Comparison of ENCODE assay signal across 19 mouse cellular contexts in the genomic region with DNA sequence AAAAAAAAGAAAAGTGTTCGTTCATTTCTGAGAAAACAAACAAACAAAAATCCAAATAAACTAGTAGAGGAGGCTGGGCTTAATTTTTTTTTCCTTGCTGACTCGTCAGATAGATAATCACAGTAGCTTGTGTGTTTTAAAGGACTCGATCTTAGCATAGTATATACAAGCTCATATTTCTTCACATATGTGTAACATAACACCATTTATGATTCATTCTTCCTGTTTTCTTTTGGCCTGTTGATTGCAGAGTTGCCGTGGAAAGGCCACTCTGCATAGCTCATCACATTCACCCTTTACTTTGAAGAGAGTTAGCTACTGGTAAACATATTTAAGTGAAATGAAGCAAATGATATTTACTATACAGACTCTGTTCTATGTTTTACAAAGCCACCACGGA. TPM values are rescaled to one million over a fixed set of nuclear protein-coding genes. Genes with fewer than 3 reads are reported as not detected.
A peak's percentile ranks its signal among the peaks of the same experiment; 100 is the strongest.
DNase-seq lines count a peak whose midpoint lies in the region; ATAC-seq and TF ChIP-seq lines count a peak whose summit lies in the region.
"Had no signal": no experiment of that assay in that cellular context is flagged by ENCODE, and none has a peak within 500 bp of the region (broad histone marks: within the 10 kb centered on the region; RNA-seq: fewer than 3 reads in every experiment).

No protein-coding gene starts in this region.

- TF ChIP-seq EP300 in stomach, postnatal 0 days (optimal IDR thresholded peaks at IDR 0.05): no peak

- no peak for ATAC-seq in lung, embryonic 14.5 days (ENCODE audit: insufficient read depth)
- ATAC-seq in megakaryocyte, adult 5-6 weeks (ENCODE audit: poor library complexity, severe bottlenecking): peak; percentile 59
- ATAC-seq in stomach, postnatal 0 days (ENCODE audit: low FRiP score, low TSS enrichment): peak; percentile 69; the same call in 1 of the 2 replicates
- ATAC-seq: forebrain, embryonic 16.5 days; hindbrain, embryonic 16.5 days; inflammation-experienced regulatory T-cells, adult 6 months had no signal

- no peak overlapping the region for H3K4me2 ChIP-seq in lung, embryonic 14.5 days
- no peak overlapping the region for H3K4me2 ChIP-seq in stomach, postnatal 0 days (replicated peaks; ENCODE audit: low read depth)
- H3K4me2 ChIP-seq: heart, embryonic 12.5 days; hindbrain, embryonic 12.5 days had no signal

- no peak overlapping the region for H3K27ac ChIP-seq in lung, embryonic 14.5 days (ENCODE audit: low read depth)
- H3K27ac ChIP-seq in stomach, postnatal 0 days (replicated peaks): no peak overlapping the region
- H3K27ac ChIP-seq: embryonic facial prominence, embryonic 10.5 days; hindbrain, embryonic 12.5 days had no signal

- H3K9ac ChIP-seq in lung, embryonic 14.5 days: no peak overlapping the region
- H3K9ac ChIP-seq in stomach, postnatal 0 days (ENCODE audit: low read length): no peak overlapping the region
- H3K9ac ChIP-seq: heart, embryonic 12.5 days; hindbrain, embryonic 12.5 days had no signal

- H3K36me3 ChIP-seq in lung, embryonic 14.5 days (ENCODE audit: insufficient read depth): peaks cover 56% of the 10 kb centered on the region
- H3K36me3 ChIP-seq in stomach, postnatal 0 days (ENCODE audit: control insufficient read depth, insufficient read depth, low read length): 0 out of 2 replicates have a peak, but pooled peaks cover 1% of the 10 kb centered on the region
- H3K36me3 ChIP-seq: embryonic facial prominence, embryonic 10.5 days; heart, embryonic 12.5 days; hindbrain, embryonic 12.5 days had no signal

- no peaks in the 10 kb centered on the region for H3K27me3 ChIP-seq in lung, embryonic 14.5 days (ENCODE audit: insufficient read depth, low read length)
- H3K27me3 ChIP-seq in stomach, postnatal 0 days (ENCODE audit: control insufficient read depth, insufficient read depth, low read length): no peaks in the 10 kb centered on the region
- H3K27me3 ChIP-seq: heart, embryonic 12.5 days; hindbrain, embryonic 12.5 days had no signal

- WGBS in lung, embryonic 14.5 days: 39% methylated on average over 5 of the region's 5 CpGs
- WGBS in stomach, postnatal 0 days: 55% methylated on average over 5 of the region's 5 CpGs

- DNase-seq in lung, embryonic 14.5 days: peak; percentile 34
- no peak for DNase-seq in lung, postnatal 10 days
- peak; percentile 83 for DNase-seq in 416B (ENCODE audit: low read depth)
- DNase-seq in stomach, postnatal 0 days (ENCODE audit: low spot score): no peak
- no peak for DNase-seq in heart, postnatal 25 days (ENCODE audit: low spot score)
- DNase-seq in cerebellum, adult 9-11 months: no peak
- DNase-seq: adrenal gland, postnatal 14 days; cerebellum, adult 11-12 months; cerebellum, adult 9-10 months; cerebellum, postnatal 36 days; gastrocnemius, postnatal 14 days; heart, postnatal 36 days had no signal

- H3K9me3 ChIP-seq in lung, embryonic 14.5 days (ENCODE audit: low read depth, low read length): no peaks in the 10 kb centered on the region
- H3K9me3 ChIP-seq in stomach, postnatal 0 days (ENCODE audit: control insufficient read depth, low read length): no peaks in the 10 kb centered on the region
- H3K9me3 ChIP-seq: embryonic facial prominence, embryonic 10.5 days; heart, embryonic 12.5 days; hindbrain, embryonic 12.5 days had no signal

- H3K4me3 ChIP-seq in lung, embryonic 14.5 days (ENCODE audit: low read depth, low read length): no peak overlapping the region
- no peak overlapping the region for H3K4me3 ChIP-seq in stomach, postnatal 0 days (ENCODE audit: low read depth, low read length)
- H3K4me3 ChIP-seq: embryonic facial prominence, embryonic 10.5 days; heart, embryonic 12.5 days; hindbrain, embryonic 12.5 days had no signal

- no peak for TF ChIP-seq CTCF in lung, embryonic 14.5 days (IDR thresholded peaks at IDR 0.05; ENCODE audit: low read depth)
- no peak for TF ChIP-seq CTCF in stomach, postnatal 0 days (IDR thresholded peaks at IDR 0.05; ENCODE audit: low read depth)

- intact Hi-C loops in heart, postnatal 25 days (cut with DNase I): no loop called here

- H3K4me1 ChIP-seq in lung, embryonic 14.5 days (ENCODE audit: insufficient read depth): peaks cover 11% of the 10 kb centered on the region; the same call in 1 of the 2 replicates
- H3K4me1 ChIP-seq in stomach, postnatal 0 days (replicated peaks; ENCODE audit: control insufficient read depth, insufficient read depth): no peaks in the 10 kb centered on the region
- H3K4me1 ChIP-seq: hindbrain, embryonic 12.5 days had no signal

RNA-seq across cellular contexts. Expression of gene Car2, which starts 7.6 kb away (rescaled TPM):
- polyA plus RNA-seq in lung, embryonic 14.5 days (2014; fragmentation: Nextera tagmentation; extraction: Ambion mirVana): 365 and 368 TPM in 2 replicates
- 31.5 and 53.6 TPM in 2 replicates for total RNA-seq in megakaryocyte, adult 5-6 weeks (2015)
- 25.5 and 51.5 TPM in 2 replicates for total RNA-seq in megakaryocyte, adult 5-6 weeks (2017)
- polyA plus RNA-seq in stomach, postnatal 0 days (2015; fragmentation: Nextera tagmentation; extraction: Ambion mirVana): 937 and 994 TPM in 2 replicates
- total RNA-seq in heart, postnatal 25 days (2021): 1 to 10 TPM; 6.9 to 8.9 TPM

RNA-seq across cellular contexts. Expression of gene Car3, which starts 30.4 kb away (rescaled TPM):
- 1.6 and 2.9 TPM in 2 replicates for polyA plus RNA-seq in lung, embryonic 14.5 days (2014; fragmentation: Nextera tagmentation; extraction: Ambion mirVana)
- total RNA-seq in megakaryocyte, adult 5-6 weeks (2015): 0.64 TPM in 1 of 2 replicates, not detected in the other
- 0.07 TPM in 1 of 2 replicates, not detected in the other for total RNA-seq in megakaryocyte, adult 5-6 weeks (2017)
- 1.3 and 2.2 TPM in 2 replicates for polyA plus RNA-seq in stomach, postnatal 0 days (2015; fragmentation: Nextera tagmentation; extraction: Ambion mirVana)
- 10 to 100 TPM; 20.3 to 63.9 TPM for total RNA-seq in heart, postnatal 25 days (2021)
- polyA plus RNA-seq: inflammation-experienced regulatory T-cells, adult 6 months had no signal

Comparison
In these comparisons a context has a peak if more than half of its experiments do, and no peak if none do; other contexts are left out.
1. DNase-seq: peak in lung, embryonic 14.5 days (single experiment) and 416B (single experiment); none in lung, postnatal 10 days (single experiment), stomach, postnatal 0 days (single experiment), heart, postnatal 25 days (single experiment) and cerebellum, adult 9-11 months (single experiment).
2. RNA of gene Car3, which starts 30.4 kb away (total RNA-seq): 20.3 to 63.9 TPM in heart, postnatal 25 days; 0.07 to 0.64 TPM in megakaryocyte, adult 5-6 weeks; every median in the first group is over 10 times any median in the second.